Comparison of ENCODE assay signal across 13 mouse cellular contexts in the genomic region with DNA sequence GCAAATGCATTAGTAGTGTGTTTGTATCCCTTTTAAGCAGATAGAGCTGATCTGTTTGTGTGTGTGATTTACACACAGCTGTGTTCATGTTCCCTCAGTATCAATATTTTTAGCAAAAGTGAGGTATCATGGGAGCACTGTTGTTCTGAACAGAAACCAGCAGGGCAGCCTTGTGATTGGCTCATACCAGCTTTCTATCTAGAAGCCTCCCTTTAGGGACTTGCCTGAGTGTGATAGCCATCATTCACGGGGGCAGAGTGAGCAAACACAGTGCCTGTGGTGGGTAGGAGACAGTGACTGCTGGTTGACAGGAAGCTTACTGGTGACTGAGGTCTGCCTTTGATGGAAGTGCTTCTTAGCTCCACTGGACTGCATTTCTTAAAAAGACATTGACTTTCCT.
DNase-seq lines count a peak whose midpoint lies in the region; ATAC-seq lines count a peak whose summit lies in the region.
"Had no signal": no experiment of that assay in that cellular context is flagged by ENCODE, and none has a peak within 500 bp of the region (broad histone marks: within the 10 kb centered on the region; RNA-seq: fewer than 3 reads in every experiment).

No protein-coding gene starts in this region.

- no peaks in the 10 kb centered on the region for H3K27me3 ChIP-seq in embryonic facial prominence, embryonic 12.5 days
- no peaks in the 10 kb centered on the region for H3K27me3 ChIP-seq in embryonic facial prominence, embryonic 10.5 days (replicated peaks; ENCODE audit: low read depth, poor library complexity, severe bottlenecking)
- no peaks in the 10 kb centered on the region for H3K27me3 ChIP-seq in neural tube, embryonic 11.5 days (ENCODE audit: control insufficient read depth, insufficient read depth, low read length)
- no peaks in the 10 kb centered on the region for H3K27me3 ChIP-seq in midbrain, embryonic 14.5 days (ENCODE audit: control insufficient read depth, insufficient read depth, low read length)
- H3K27me3 ChIP-seq: embryonic facial prominence, embryonic 13.5 days; stomach, embryonic 15.5 days had no signal

- WGBS in embryonic facial prominence, embryonic 12.5 days: 59% methylated on average over 1 of the region's 1 CpGs
- 68% methylated on average over 1 of the region's 1 CpGs for WGBS in embryonic facial prominence, embryonic 10.5 days
- 46% methylated on average over 1 of the region's 1 CpGs for WGBS in neural tube, embryonic 11.5 days
- WGBS in midbrain, embryonic 14.5 days: 44% methylated on average over 1 of the region's 1 CpGs

- no peak overlapping the region for H3K9ac ChIP-seq in embryonic facial prominence, embryonic 12.5 days
- H3K9ac ChIP-seq in neural tube, embryonic 11.5 days (ENCODE audit: low read length): no peak overlapping the region
- no peak overlapping the region for H3K9ac ChIP-seq in midbrain, embryonic 14.5 days (replicated peaks; ENCODE audit: low read length)
- H3K9ac ChIP-seq: embryonic facial prominence, embryonic 13.5 days; stomach, embryonic 15.5 days had no signal

- DNase-seq in embryonic facial prominence, embryonic 10.5 days (ENCODE audit: low spot score): no peak
- DNase-seq in neural tube, embryonic 11.5 days (ENCODE audit: low spot score): no peak
- DNase-seq in neural tube, embryonic 10.5 days (ENCODE audit: extremely low spot score, low spot score): no peak
- DNase-seq in midbrain, embryonic 14.5 days: no peak
- peak; percentile 51 for DNase-seq in thymus, postnatal 4 days
- no peak for DNase-seq in left cerebral cortex, adult 9 months (ENCODE audit: low spot score in 2 of 2)
- DNase-seq in cerebellum, postnatal 4 days (ENCODE audit: low spot score in 2 of 2): no peak
- DNase-seq: adrenal gland, adult 8-10 months had no signal

- H3K4me2 ChIP-seq in embryonic facial prominence, embryonic 12.5 days (replicated peaks): no peak overlapping the region
- H3K4me2 ChIP-seq in neural tube, embryonic 11.5 days (ENCODE audit: low read depth): no peak overlapping the region
- no peak overlapping the region for H3K4me2 ChIP-seq in midbrain, embryonic 14.5 days (ENCODE audit: low read length)
- H3K4me2 ChIP-seq: embryonic facial prominence, embryonic 13.5 days; stomach, embryonic 15.5 days had no signal

- H3K4me3 ChIP-seq in embryonic facial prominence, embryonic 12.5 days: no peak overlapping the region
- H3K4me3 ChIP-seq in embryonic facial prominence, embryonic 10.5 days: no peak overlapping the region
- no peak overlapping the region for H3K4me3 ChIP-seq in neural tube, embryonic 11.5 days (ENCODE audit: low read depth, low read length)
- no peak overlapping the region for H3K4me3 ChIP-seq in midbrain, embryonic 14.5 days (replicated peaks; ENCODE audit: low read depth, low read length)
- H3K4me3 ChIP-seq: embryonic facial prominence, embryonic 13.5 days; heart, embryonic 10.5 days; megakaryocyte, embryonic 14.5 days; stomach, embryonic 15.5 days had no signal

- no peaks in the 10 kb centered on the region for H3K9me3 ChIP-seq in embryonic facial prominence, embryonic 12.5 days
- H3K9me3 ChIP-seq in embryonic facial prominence, embryonic 10.5 days: no peaks in the 10 kb centered on the region
- no peaks in the 10 kb centered on the region for H3K9me3 ChIP-seq in neural tube, embryonic 11.5 days (ENCODE audit: control insufficient read depth, low read length)
- H3K9me3 ChIP-seq in midbrain, embryonic 14.5 days (ENCODE audit: control insufficient read depth, low read length): no peaks in the 10 kb centered on the region
- H3K9me3 ChIP-seq: embryonic facial prominence, embryonic 13.5 days; heart, embryonic 10.5 days; stomach, embryonic 15.5 days had no signal

- H3K36me3 ChIP-seq in embryonic facial prominence, embryonic 12.5 days: peaks cover 12% of the 10 kb centered on the region; the same call in 1 of the 2 replicates
- H3K36me3 ChIP-seq in embryonic facial prominence, embryonic 10.5 days (replicated peaks): peaks cover 35% of the 10 kb centered on the region
- H3K36me3 ChIP-seq in neural tube, embryonic 11.5 days (ENCODE audit: control insufficient read depth, insufficient read depth, low read length): no peaks in the 10 kb centered on the region
- H3K36me3 ChIP-seq in midbrain, embryonic 14.5 days (ENCODE audit: control insufficient read depth, insufficient read depth, low read length): no peaks in the 10 kb centered on the region; the same call in 1 of the 2 replicates
- H3K36me3 ChIP-seq: stomach, embryonic 15.5 days had no signal

- 0 out of 2 replicates have a peak overlapping the region, but pooled peaks have one; percentile 17 for H3K27ac ChIP-seq in embryonic facial prominence, embryonic 12.5 days
- H3K27ac ChIP-seq in embryonic facial prominence, embryonic 10.5 days (replicated peaks): no peak overlapping the region
- H3K27ac ChIP-seq in neural tube, embryonic 11.5 days (ENCODE audit: low read depth, low read length): peak overlapping the region; percentile 86
- peak overlapping the region; percentile 92 for H3K27ac ChIP-seq in midbrain, embryonic 14.5 days (replicated peaks; ENCODE audit: low read depth, low read length)
- H3K27ac ChIP-seq: heart, embryonic 10.5 days had no signal

- peaks cover 27% of the 10 kb centered on the region for H3K4me1 ChIP-seq in embryonic facial prominence, embryonic 12.5 days
- H3K4me1 ChIP-seq in embryonic facial prominence, embryonic 10.5 days: peaks cover 28% of the 10 kb centered on the region
- peaks cover 23% of the 10 kb centered on the region for H3K4me1 ChIP-seq in neural tube, embryonic 11.5 days (ENCODE audit: control insufficient read depth, insufficient read depth, low read length)
- peaks cover 28% of the 10 kb centered on the region for H3K4me1 ChIP-seq in midbrain, embryonic 14.5 days (ENCODE audit: control insufficient read depth, insufficient read depth, low read length)

- no peak for ATAC-seq in embryonic facial prominence, embryonic 12.5 days (ENCODE audit: insufficient number of reproducible peaks, insufficient read depth, low FRiP score, low TSS enrichment)
- no peak for ATAC-seq in neural tube, embryonic 11.5 days (ENCODE audit: insufficient read depth, low FRiP score, low TSS enrichment)
- ATAC-seq in midbrain, embryonic 14.5 days (ENCODE audit: low FRiP score, low TSS enrichment): no peak
